Mouse (Mus musculus) embryonic facial prominence, embryonic 12.5 days (tissue): ENCODE data around the gene Med28. TPM values are rescaled to one million over a fixed set of nuclear protein-coding genes. Genes with fewer than 3 reads are reported as not detected.

ENCODE experiments used
- ATAC-seq: fragments of 200-750 bp; cut with Nextera tagmentation; 2 replicates; pipeline ENCODE4 v1.8.0; 2017; ENCODE audit not compliant: insufficient number of reproducible peaks, insufficient read depth, low FRiP score, low TSS enrichment
- H3K27ac ChIP-seq: fragments of 300-500 bp; sonication (generic); 2 replicates; pipeline ENCODE4 v1.5.1; 2016; ENCODE audit warnings: mild to moderate bottlenecking
- H3K27me3 ChIP-seq: fragments of 300-500 bp; sonication (generic); 2 replicates; pipeline ENCODE4 v1.6.1; 2016; ENCODE audit warnings: mild to moderate bottlenecking, moderate library complexity
- H3K36me3 ChIP-seq: fragments of 300-500 bp; sonication (generic); 2 replicates; pipeline ENCODE4 v1.6.1; 2016; ENCODE audit warnings: mild to moderate bottlenecking
- H3K4me1 ChIP-seq: fragments of 300-500 bp; sonication (generic); 2 replicates; pipeline ENCODE4 v1.6.1; 2016
- H3K4me2 ChIP-seq: fragments of 300-500 bp; sonication (generic); replicated peaks from 2 replicates; pipeline ENCODE4 v1.6.1; 2016; ENCODE audit warnings: mild to moderate bottlenecking, moderate library complexity
- H3K4me3 ChIP-seq: fragments of 300-500 bp; sonication (generic); 2 replicates; pipeline ENCODE4 v1.5.1; 2016; ENCODE audit warnings: mild to moderate bottlenecking
- H3K9ac ChIP-seq: fragments of 300-500 bp; sonication (generic); 2 replicates; pipeline ENCODE4 v1.6.1; 2016; ENCODE audit warnings: mild to moderate bottlenecking, moderate library complexity
- H3K9me3 ChIP-seq: fragments of 300-500 bp; sonication (generic); 2 replicates; pipeline ENCODE4 v1.6.1; 2016; ENCODE audit warnings: mild to moderate bottlenecking, moderate library complexity
- WGBS: fragments of 180-500 bp; shearing (Covaris S2); methylation state at CpG from one replicate; pipeline ENCODE4 v1.1.7; 2016; 5-methylcytosine and 5-hydroxymethylcytosine counted together
- polyA plus RNA-seq: library from polyadenylated mRNA; unstranded; fragments of >200 nt; fragmentation: Nextera tagmentation; extraction: Ambion mirVana; gene quantifications from 2 replicates; pipeline ENCODE4 v1.2.1, GENCODE M21; 2016

The Med28 gene
- polyA plus RNA-seq, 1 experiment from 2014 or later: 261 TPM

- 72% methylated on average over 1 of the region's 1 CpGs for WGBS
- H3K4me2 ChIP-seq: no peak overlapping the region
- ATAC-seq: no peak
- H3K36me3 ChIP-seq: peaks cover 34% of the 10 kb centered on the region
- no peaks in the 10 kb centered on the region for H3K27me3 ChIP-seq
- no peak overlapping the region for H3K4me3 ChIP-seq
- H3K9me3 ChIP-seq: no peaks in the 10 kb centered on the region
- no peak overlapping the region for H3K27ac ChIP-seq
- H3K9ac ChIP-seq: no peak overlapping the region
- no peaks in the 10 kb centered on the region for H3K4me1 ChIP-seq
Measured at GRCm38 (mm10) chr5:45514599-45514998, 5.4 kb upstream of the Med28 start.

DNA sequence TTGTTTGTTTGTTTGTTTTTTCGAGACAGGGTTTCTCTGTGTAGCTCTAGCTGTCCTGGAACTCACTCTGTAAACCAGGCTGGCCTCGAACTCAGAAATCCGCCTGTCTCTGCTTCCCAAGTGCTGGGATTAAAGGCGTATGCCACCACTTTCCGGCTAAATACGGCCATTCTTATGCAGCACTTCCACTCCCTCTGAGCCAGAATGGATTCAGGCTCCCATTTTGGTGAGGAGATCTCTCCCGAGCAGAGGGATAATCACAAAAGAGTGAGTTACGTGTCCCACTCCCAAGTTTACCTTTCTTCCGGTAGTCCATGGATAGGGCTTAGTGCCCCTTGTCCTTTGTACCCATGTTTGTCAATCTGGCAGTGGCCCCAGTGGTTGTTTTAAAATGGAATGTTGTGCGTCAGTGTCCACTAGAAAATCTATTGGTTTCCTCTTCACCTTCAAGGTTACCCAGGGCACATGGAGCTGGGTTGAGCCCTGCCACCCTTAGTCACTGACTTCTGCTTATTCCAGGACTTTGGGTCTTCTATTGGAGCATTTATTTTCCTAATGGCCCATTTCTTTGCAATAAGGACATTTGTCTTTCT lies 4.8 kb upstream of the Med28 start:
- Histone ChIP-seq H3K4me1 (no peaks in the 10 kb centered on the region), H3K36me3 (peaks cover 28% of the 10 kb centered on the region), H3K4me3 (no peak overlapping the region), H3K9ac (no peak overlapping the region), H3K4me2 (no peak overlapping the region), H3K27me3 (no peaks in the 10 kb centered on the region), H3K27ac (no peak overlapping the region), H3K9me3 (no peaks in the 10 kb centered on the region)
- ATAC-seq: no peak
- 86% methylated on average over 10 of the region's 10 CpGs for WGBS

- H3K36me3 ChIP-seq: peaks cover 18% of the 10 kb centered on the region
- no peak overlapping the region for H3K27ac ChIP-seq
- ATAC-seq: no peak
- peak overlapping the region; percentile 90 for H3K4me2 ChIP-seq
- H3K4me3 ChIP-seq: peak overlapping the region; percentile 90
- H3K27me3 ChIP-seq: no peaks in the 10 kb centered on the region
- H3K9me3 ChIP-seq: no peaks in the 10 kb centered on the region
- WGBS: 4% methylated on average over 5 of the region's 5 CpGs
- peaks cover 11% of the 10 kb centered on the region; the same call in 1 of the 2 replicates for H3K4me1 ChIP-seq
- peak overlapping the region; percentile 85 for H3K9ac ChIP-seq
Measured at GRCm38 (mm10) chr5:45520809-45521110, 731 bp downstream of the Med28 start.

GRCm38 (mm10) chr5:45521601-45522000 lies 1.6 kb downstream of the Med28 start:
- WGBS: 92% methylated on average over 6 of the region's 6 CpGs
- Histone ChIP-seq H3K4me3 (0 out of 2 replicates have a peak overlapping the region, but pooled peaks have one; percentile 90), H3K9ac (no peak overlapping the region)

GRCm38 (mm10) chr5:45525101-45525500 lies 5.1 kb downstream of the Med28 start:
- WGBS: 92% methylated on average over 10 of the region's 10 CpGs
- H3K9me3 ChIP-seq: no peaks in the 10 kb centered on the region

More at GRCm38 (mm10) chr5:45521601-45522000, 1.6 kb downstream of the Med28 start:
- peaks cover 11% of the 10 kb centered on the region; the same call in 1 of the 2 replicates for H3K4me1 ChIP-seq
- peaks cover 26% of the 10 kb centered on the region for H3K36me3 ChIP-seq
- no peaks in the 10 kb centered on the region for H3K27me3 ChIP-seq
- H3K9me3 ChIP-seq: no peaks in the 10 kb centered on the region
- ATAC-seq: no peak
- H3K27ac ChIP-seq: no peak overlapping the region
- H3K4me2 ChIP-seq: peak overlapping the region; percentile 90

DNA sequence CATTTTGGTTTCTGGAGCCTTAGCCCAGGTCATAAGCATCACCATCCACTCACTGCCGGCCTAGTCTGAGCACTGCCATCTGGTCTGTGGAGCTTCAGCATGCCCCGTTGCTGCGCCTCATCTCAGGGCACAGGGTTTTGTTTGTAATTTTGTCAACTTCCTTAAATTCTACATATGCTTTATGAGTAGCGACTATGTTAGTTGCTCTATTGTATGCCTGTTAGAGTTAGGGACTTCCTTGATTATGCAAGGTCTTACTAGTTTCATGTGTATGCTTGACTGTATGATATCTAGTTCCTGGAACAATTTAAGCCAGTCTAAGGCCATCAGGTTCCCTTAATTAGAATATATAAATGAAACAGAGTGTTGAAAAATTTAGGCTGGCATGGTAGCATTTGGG lies 6.3 kb downstream of the Med28 start:
- Histone ChIP-seq H3K27me3 (no peaks in the 10 kb centered on the region), H3K4me3 (no peak overlapping the region), H3K4me2 (no peak overlapping the region), H3K27ac (no peak overlapping the region), H3K4me1 (peaks cover 5% of the 10 kb centered on the region; the same call in 1 of the 2 replicates), H3K9me3 (no peaks in the 10 kb centered on the region), H3K9ac (no peak overlapping the region), H3K36me3 (peaks cover 51% of the 10 kb centered on the region)
- 95% methylated on average over 4 of the region's 4 CpGs for WGBS
- no peak for ATAC-seq

More at GRCm38 (mm10) chr5:45525101-45525500, 5.1 kb downstream of the Med28 start:
- Histone ChIP-seq H3K4me1 (peaks cover 11% of the 10 kb centered on the region; the same call in 1 of the 2 replicates), H3K27ac (no peak overlapping the region), H3K9ac (no peak overlapping the region), H3K36me3 (peaks cover 48% of the 10 kb centered on the region), H3K4me2 (no peak overlapping the region), H3K27me3 (no peaks in the 10 kb centered on the region), H3K4me3 (no peak overlapping the region)
- no peak for ATAC-seq

GRCm38 (mm10) chr5:45529696-45530095 lies 9.7 kb downstream of the Med28 start:
- H3K36me3 ChIP-seq: peaks cover 44% of the 10 kb centered on the region

DNA sequence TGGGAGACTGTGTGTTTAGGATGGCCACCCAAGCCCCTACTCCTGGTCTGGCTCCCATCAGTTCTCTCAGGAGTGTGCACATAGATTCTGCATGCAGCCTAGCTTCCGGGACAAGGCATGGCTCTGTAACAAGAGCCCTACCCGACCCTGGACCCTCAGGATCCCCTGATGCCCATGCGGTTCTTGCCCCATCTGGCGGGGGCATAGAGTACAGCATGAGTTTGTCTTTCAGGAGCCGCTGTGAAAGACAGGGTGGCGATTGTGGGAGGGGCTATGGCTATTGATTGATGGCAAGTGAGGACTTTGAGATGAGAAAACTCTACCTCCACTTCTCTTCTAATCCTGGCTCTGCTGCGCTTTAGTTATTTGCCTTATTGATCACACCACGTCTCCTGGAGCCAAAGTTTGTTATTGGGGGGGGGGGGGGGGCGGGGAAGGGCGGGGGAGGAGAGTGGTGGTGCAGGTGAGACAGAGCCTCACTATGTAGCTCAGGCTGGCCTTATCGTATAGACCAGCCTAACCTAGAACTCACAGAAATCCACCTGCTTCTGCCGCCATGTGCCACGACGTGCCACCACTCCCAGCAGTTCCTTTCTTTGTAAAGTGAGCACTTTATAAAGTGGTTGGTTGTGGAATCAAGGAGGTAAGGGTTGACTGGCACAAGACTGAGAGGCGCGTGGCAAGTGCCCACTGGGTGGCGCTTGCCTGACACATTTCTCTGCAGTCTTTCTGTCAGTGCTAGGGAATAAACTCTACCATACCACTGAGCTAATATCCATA lies 14.5 kb downstream of the Med28 start:
- ATAC-seq: peak; percentile 74; the same call in 1 of the 2 replicates
- Histone ChIP-seq H3K4me1 (no peaks in the 10 kb centered on the region; the same call in 1 of the 2 replicates), H3K9me3 (no peaks in the 10 kb centered on the region), H3K4me3 (no peak overlapping the region), H3K4me2 (no peak overlapping the region; the same call in 1 of the 2 replicates), H3K36me3 (peaks cover 3% of the 10 kb centered on the region; the same call in 1 of the 2 replicates), H3K27me3 (no peaks in the 10 kb centered on the region), H3K9ac (no peak overlapping the region), H3K27ac (no peak overlapping the region)
- 7% methylated on average over 16 of the region's 17 CpGs for WGBS

More at GRCm38 (mm10) chr5:45529696-45530095, 9.7 kb downstream of the Med28 start:
- Histone ChIP-seq H3K4me2 (no peak overlapping the region), H3K4me1 (no peaks in the 10 kb centered on the region; the same call in 1 of the 2 replicates), H3K27me3 (no peaks in the 10 kb centered on the region), H3K9me3 (no peaks in the 10 kb centered on the region), H3K27ac (no peak overlapping the region), H3K9ac (no peak overlapping the region), H3K4me3 (no peak overlapping the region)
- WGBS: 89% methylated on average over 3 of the region's 3 CpGs
- no peak for ATAC-seq

- H3K36me3 ChIP-seq: peaks cover 3% of the 10 kb centered on the region; the same call in 1 of the 2 replicates
- H3K4me2 ChIP-seq: no peak overlapping the region
- H3K27ac ChIP-seq: no peak overlapping the region
- no peaks in the 10 kb centered on the region for H3K27me3 ChIP-seq
- ATAC-seq: no peak
- no peak overlapping the region for H3K4me3 ChIP-seq
- no peak overlapping the region for H3K9ac ChIP-seq
- WGBS: 66% methylated on average over 4 of the region's 4 CpGs
- H3K9me3 ChIP-seq: no peaks in the 10 kb centered on the region
- H3K4me1 ChIP-seq: no peaks in the 10 kb centered on the region; the same call in 1 of the 2 replicates
Measured at GRCm38 (mm10) chr5:45535177-45535576, 15.1 kb downstream of the Med28 start.

DNA sequence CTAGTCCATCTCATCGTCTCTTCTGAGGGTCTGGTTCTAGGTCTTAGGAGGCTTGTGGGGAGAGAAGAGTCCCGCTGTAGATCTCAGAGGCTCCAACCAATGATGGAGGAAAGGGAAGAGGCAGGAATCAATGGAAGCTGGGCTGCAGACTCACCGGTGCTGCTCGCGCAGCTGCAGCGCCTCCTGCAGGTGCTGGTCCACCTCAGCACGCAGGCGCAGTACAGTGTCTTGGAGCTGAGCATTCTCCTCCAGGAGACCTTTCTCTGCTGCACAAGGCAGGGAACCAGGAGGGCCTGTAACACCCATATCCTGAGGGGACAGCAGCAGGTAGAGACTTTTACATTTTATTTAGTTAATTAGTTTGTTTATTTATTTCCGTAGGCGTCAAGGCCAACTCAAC lies 19.5 kb downstream of the Med28 start:
- ATAC-seq: no peak

GRCm38 (mm10) chr5:45543374-45543773 lies 23.3 kb downstream of the Med28 start:
- ATAC-seq: no peak
- no peaks in the 10 kb centered on the region for H3K36me3 ChIP-seq
- H3K4me3 ChIP-seq: no peak overlapping the region
- H3K27ac ChIP-seq: no peak overlapping the region
- no peak overlapping the region for H3K9ac ChIP-seq
- no peaks in the 10 kb centered on the region for H3K27me3 ChIP-seq
- H3K9me3 ChIP-seq: no peaks in the 10 kb centered on the region
- H3K4me2 ChIP-seq: no peak overlapping the region
- H3K4me1 ChIP-seq: no peaks in the 10 kb centered on the region
- WGBS: 18% methylated on average over 5 of the region's 5 CpGs

More for the DNA sequence above, 19.5 kb downstream of the Med28 start:
- 57% methylated on average over 10 of the region's 10 CpGs for WGBS
- H3K9ac ChIP-seq: no peak overlapping the region
- H3K9me3 ChIP-seq: no peaks in the 10 kb centered on the region
- no peak overlapping the region for H3K27ac ChIP-seq
- H3K4me3 ChIP-seq: no peak overlapping the region
- H3K36me3 ChIP-seq: no peaks in the 10 kb centered on the region
- no peaks in the 10 kb centered on the region; the same call in 1 of the 2 replicates for H3K4me1 ChIP-seq
- H3K4me2 ChIP-seq: no peak overlapping the region
- no peaks in the 10 kb centered on the region for H3K27me3 ChIP-seq

- no peaks in the 10 kb centered on the region for H3K4me1 ChIP-seq
- no peaks in the 10 kb centered on the region for H3K36me3 ChIP-seq
- H3K27me3 ChIP-seq: no peaks in the 10 kb centered on the region
- H3K27ac ChIP-seq: no peak overlapping the region
- no peak overlapping the region for H3K9ac ChIP-seq
- ATAC-seq: no peak
- WGBS: 85% methylated on average over 1 of the region's 1 CpGs
- H3K9me3 ChIP-seq: no peaks in the 10 kb centered on the region
- H3K4me3 ChIP-seq: no peak overlapping the region
- H3K4me2 ChIP-seq: no peak overlapping the region
Measured at GRCm38 (mm10) chr5:45549586-45549985, 29.6 kb downstream of the Med28 start.
